Mouse (Mus musculus): ENCODE data around the gene Npr2.

- no peak for TF ChIP-seq POLR2A (IDR thresholded peaks at IDR 0.05; ENCODE audit: control insufficient read depth, low read depth, low read length)
- TF ChIP-seq CTCF (IDR thresholded peaks at IDR 0.05; ENCODE audit: control insufficient read depth, insufficient read depth, insufficient replicate concordance, low read depth, low read length) = no peak
These were observed 33.5 kb upstream of the Npr2 start for GRCm38 (mm10) chr4:43598200-43598599.
